In the genomic region with DNA sequence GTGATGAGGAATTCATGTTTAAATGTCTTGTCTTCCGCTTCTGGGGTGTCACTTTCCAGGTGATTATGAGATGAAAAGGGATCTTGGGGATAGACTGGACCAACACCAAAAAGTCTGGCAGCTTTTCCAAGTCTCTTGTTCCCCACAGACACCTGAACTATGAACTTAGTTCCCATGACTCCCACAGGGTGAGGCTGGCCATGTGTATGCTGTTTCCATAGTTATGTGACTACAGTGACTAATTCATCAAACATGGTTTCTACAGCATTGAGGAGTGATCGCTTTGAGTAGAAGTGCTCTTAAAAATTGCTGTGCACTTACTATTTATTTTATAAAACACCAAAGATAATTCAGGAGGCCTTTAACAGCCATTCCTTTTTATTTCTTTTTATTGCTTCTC, we compare ENCODE assay signal across 19 mouse cellular contexts. TPM values are rescaled to one million over a fixed set of nuclear protein-coding genes. Genes with fewer than 3 reads are reported as not detected.
"Had no signal": no experiment of that assay in that cellular context is flagged by ENCODE, and none has a peak within 500 bp of the region (broad histone marks: within the 10 kb centered on the region; RNA-seq: fewer than 3 reads in every experiment).

No protein-coding gene starts in this region.

- H3K4me3 ChIP-seq: limb, embryonic 13.5 days; midbrain, embryonic 10.5 days; midbrain, embryonic 15.5 days; neural tube, embryonic 12.5 days had no signal

- DNase-seq: kidney, adult 18-20 months; kidney, postnatal 10 days; kidney, postnatal 4 days; left cerebral cortex, postnatal 4 days; thymus, adult 18-20 months; thymus, postnatal 14 days had no signal

- H3K4me2 ChIP-seq: limb, embryonic 13.5 days; midbrain, embryonic 15.5 days; neural tube, embryonic 12.5 days had no signal

- H3K27ac ChIP-seq: limb, embryonic 13.5 days; liver, embryonic 14.5 days; midbrain, embryonic 10.5 days; midbrain, embryonic 15.5 days; neural tube, embryonic 12.5 days had no signal

- H3K4me1 ChIP-seq: limb, embryonic 13.5 days; neural tube, embryonic 12.5 days had no signal

- H3K27me3 ChIP-seq: limb, embryonic 13.5 days; midbrain, embryonic 15.5 days; neural tube, embryonic 12.5 days had no signal

- H3K9me3 ChIP-seq: limb, embryonic 13.5 days; midbrain, embryonic 10.5 days; midbrain, embryonic 15.5 days; neural tube, embryonic 12.5 days had no signal

- H3K9ac ChIP-seq: limb, embryonic 13.5 days; liver, embryonic 14.5 days; midbrain, embryonic 15.5 days; neural tube, embryonic 12.5 days had no signal

- H3K36me3 ChIP-seq: limb, embryonic 13.5 days; midbrain, embryonic 10.5 days; midbrain, embryonic 15.5 days; neural tube, embryonic 12.5 days had no signal

- ATAC-seq: midbrain, embryonic 15.5 days had no signal

RNA-seq across cellular contexts. Expression of a gene that starts 34.1 kb away (rescaled TPM):
- total RNA-seq: layer of hippocampus, adult 8-10 months; layer of hippocampus, postnatal 14 days; left cerebral cortex, adult 18-20 months; left cerebral cortex, postnatal 10 days; left cerebral cortex, postnatal 4 days; megakaryocyte, adult 5-6 weeks; monocyte, adult 5-6 weeks; neutrophil, adult 5-6 weeks had no signal
- polyA plus RNA-seq: kidney, embryonic 14.5 days; limb, embryonic 13.5 days; liver, embryonic 14.5 days; midbrain, embryonic 10.5 days; midbrain, embryonic 15.5 days; neural tube, embryonic 12.5 days had no signal
